Mouse (Mus musculus): ENCODE measurements around the gene Lmbrd2.

The Lmbrd2 gene

GRCm38 (mm10) chr15:9140252-9140680 lies at the start of gene Lmbrd2:
TSS of gene Lmbrd2 (plus strand) at chr15:9140550.
- peak; percentile 98 for DNase-seq (ENCODE audit: low read depth, low spot score)

GRCm38 (mm10) chr15:9090662-9091061 lies 49.7 kb upstream of the Lmbrd2 start:
- no peak for DNase-seq (ENCODE audit: low read depth, low spot score)

DNA sequence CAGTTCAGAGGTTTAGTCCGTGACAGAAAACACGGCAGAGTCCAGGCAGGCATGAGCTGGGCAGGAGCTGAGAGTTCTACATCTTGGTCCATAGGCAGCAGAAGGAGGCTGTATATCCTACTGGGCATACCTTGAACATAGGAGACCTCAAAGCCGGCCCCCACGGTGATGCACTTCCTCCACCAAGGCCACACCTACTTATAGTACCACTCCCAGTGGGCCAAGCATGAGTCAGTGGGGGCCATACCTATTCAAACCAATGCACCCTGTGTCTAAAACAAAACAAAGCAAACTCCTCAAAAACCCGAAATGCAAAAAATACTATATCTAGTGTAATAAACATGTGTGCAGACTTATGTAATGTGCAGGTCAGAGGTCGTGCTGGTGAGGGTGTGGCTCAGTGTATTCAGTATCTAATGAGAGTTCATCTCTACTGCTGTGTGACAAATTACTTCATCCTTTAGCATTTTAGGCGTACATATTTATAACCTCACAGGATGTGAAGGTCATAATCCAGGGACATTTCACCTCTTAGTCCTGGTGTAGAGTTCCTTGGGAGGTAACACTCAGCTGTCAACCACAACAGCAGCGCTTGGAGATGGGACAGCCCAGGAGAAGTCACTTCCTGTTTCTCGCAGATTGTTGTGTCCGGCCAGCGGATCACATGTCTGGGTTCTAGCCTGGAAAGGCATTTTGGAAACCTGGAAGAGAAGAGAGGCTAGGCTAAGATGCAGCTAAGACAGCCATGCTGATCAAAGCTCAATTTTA lies 46.6 kb upstream of the Lmbrd2 start:
- DNase-seq (ENCODE audit: low read depth, low spot score) = no peak

DNA sequence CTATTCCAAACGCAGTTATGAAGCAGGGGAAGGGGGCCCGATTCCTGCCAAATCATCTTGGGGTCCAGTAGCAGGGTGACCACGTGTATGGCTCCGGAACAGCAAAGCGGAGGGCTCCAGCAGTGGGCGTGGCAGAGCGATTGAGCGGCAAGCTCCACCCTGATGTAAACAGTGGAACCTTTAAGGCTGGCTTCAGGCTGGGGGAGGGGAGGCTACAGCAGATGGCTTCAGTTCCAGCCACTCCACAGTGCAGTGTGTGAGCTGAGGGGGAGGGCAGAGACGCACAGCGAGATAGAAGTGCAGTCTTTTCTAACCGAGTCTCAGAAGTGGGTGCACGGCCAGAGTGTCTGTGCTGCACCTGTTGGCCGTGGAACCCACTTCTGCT lies 46.0 kb upstream of the Lmbrd2 start:
- DNase-seq (ENCODE audit: low read depth, low spot score) = peak; percentile 39

GRCm38 (mm10) chr15:9096865-9097264 lies 43.5 kb upstream of the Lmbrd2 start:
- no peak for DNase-seq (ENCODE audit: low read depth, low spot score)

GRCm38 (mm10) chr15:9100446-9101077 lies 39.8 kb upstream of the Lmbrd2 start:
- no peak for DNase-seq (ENCODE audit: low read depth, low spot score)

DNA sequence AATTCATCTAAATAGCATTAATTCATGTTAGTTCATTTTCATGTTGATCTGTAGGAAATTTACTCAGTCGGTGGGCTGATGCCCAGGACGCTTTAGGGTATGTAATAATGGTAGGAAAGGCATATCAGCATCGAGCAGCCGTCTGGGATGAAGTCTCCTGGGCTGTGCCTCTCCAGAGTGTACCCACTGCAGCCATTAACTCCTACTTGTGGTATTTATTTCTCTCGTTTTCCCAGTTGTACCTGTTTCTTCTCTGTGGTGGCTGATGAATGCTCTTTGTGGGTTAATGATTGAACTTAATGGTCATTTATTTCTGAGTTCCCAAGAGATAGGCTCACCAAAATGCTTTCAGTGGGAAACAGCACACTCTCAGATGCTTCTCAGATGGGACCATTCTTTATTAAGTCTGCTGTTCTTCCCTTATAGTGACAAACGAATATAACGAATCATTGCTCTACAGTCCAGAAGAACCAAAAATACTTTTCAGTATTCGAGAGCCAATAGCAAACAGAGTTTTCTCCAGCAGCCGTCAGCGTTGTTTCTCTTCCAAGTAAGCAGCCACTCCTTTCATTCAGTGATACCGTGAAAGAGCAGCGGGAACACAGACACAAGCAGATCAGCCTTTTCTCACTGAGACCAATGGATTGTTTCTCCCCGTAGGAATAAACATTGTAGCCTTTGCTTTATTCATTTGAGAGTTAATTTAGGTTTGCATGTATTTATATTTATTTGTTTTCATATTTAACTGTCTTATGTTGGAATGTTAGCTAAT lies 33.9 kb upstream of the Lmbrd2 start:
- DNase-seq (ENCODE audit: low read depth, low spot score) = no peak

DNA sequence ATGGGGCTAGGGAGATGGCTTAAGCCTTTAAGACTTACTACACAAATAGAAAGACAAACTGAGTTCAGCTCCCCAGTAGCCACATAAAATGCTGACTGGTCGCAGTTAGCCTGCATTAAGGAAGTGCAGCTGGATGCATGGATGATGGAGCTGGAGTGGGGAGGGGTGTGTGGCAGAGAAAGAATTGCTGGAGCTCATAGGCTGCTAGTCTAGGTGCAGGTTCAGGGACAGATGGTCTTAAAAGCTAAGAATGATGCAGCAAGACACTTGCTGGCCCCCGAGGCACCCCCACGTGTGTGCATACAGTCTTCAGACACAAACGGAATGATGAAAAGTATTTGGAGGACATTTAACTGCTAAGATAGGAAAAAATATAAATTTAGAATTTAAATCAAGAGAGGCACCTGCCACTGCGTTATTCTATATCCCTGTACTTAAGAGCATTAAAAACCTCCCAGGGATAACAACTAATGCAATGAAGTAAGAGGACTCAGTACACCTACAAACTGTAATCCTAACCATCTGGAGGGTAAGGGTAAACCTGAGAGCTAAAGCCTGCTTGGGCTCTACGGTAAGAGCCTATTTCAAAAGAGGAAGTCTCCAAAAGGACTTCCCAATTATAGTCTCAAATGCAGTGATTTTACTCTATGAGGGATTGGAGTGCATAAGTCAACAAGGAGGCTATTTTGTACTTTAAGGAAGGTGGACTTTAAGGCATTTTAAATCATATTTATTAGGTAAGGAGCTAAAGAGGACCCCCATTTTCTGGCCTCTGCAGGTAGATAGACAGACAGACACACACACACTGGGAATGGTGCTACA lies 29.6 kb upstream of the Lmbrd2 start:
- no peak for DNase-seq (ENCODE audit: low read depth, low spot score)

GRCm38 (mm10) chr15:9111648-9112047 lies 28.7 kb upstream of the Lmbrd2 start:
- no peak for DNase-seq (ENCODE audit: low read depth, low spot score)

DNA sequence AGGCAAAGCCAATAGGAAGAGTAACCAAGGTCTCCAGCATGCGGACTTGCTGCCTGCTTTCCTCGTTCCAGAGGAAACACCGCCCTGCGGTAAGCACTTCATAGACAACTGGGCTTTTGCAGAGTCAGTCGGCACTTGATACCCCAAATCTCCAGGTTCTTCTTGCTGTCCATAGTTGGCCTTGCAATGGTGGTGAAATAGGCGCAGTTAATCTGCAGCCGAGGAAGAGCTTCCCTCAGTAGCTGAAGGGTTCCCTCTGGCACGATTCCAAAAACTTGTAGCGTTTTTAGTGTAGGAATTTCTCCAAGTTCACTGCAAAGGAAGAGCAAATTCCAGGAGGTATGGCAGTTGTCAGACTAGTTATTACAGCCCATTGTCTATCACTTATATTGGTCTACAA lies 26.8 kb upstream of the Lmbrd2 start:
- DNase-seq (ENCODE audit: low read depth, low spot score) = no peak

- no peak for DNase-seq (ENCODE audit: low read depth, low spot score)
Measured at GRCm38 (mm10) chr15:9114131-9114530, 26.2 kb upstream of the Lmbrd2 start.

- no peak for DNase-seq (ENCODE audit: low read depth, low spot score)
Measured at GRCm38 (mm10) chr15:9114599-9114998, 25.8 kb upstream of the Lmbrd2 start.

GRCm38 (mm10) chr15:9118852-9119251 lies 21.5 kb upstream of the Lmbrd2 start:
- no peak for DNase-seq (ENCODE audit: low read depth, low spot score)

DNA sequence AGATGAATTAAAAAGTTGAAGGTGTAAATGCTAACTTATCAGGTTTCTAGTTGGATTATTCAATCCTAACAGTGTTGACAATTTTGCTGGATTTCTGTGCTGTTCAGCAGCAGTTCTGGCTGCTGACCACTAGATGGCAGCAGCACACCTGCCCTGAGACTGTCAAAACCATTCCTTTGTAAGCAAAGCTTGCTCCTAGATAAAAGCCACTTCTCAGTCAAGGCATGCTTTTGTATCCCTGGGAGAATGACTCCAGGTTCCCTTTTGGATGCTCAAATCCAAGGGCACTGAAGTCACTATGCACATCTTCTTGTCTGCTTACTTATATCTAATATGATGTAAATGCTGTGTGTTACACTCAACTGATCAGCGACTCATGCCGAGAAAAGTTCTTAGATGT lies 20.3 kb upstream of the Lmbrd2 start:
- no peak for DNase-seq (ENCODE audit: low read depth, low spot score)

DNA sequence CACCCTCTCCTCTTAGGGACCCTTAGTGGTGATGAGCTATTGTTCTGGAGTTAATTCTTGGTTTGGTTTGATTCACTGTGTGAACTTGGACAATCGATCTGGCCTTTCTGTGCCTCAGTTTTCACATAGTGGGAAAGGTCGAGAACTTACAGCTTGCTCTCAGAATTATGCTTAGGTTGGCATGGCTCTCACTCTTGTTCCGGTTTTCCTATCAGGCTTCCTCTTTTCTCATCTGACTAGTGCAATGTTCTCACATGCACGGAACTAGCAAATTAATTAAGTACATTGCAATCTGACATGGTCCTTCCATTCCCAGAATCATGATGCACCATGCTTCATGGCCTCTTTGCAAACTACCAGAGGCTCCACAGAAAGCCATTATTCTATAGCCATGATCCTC lies 17.4 kb upstream of the Lmbrd2 start:
- DNase-seq (ENCODE audit: low read depth, low spot score) = no peak

- no peak for DNase-seq (ENCODE audit: low read depth, low spot score)
Measured at GRCm38 (mm10) chr15:9124856-9125255, 15.5 kb upstream of the Lmbrd2 start.

DNA sequence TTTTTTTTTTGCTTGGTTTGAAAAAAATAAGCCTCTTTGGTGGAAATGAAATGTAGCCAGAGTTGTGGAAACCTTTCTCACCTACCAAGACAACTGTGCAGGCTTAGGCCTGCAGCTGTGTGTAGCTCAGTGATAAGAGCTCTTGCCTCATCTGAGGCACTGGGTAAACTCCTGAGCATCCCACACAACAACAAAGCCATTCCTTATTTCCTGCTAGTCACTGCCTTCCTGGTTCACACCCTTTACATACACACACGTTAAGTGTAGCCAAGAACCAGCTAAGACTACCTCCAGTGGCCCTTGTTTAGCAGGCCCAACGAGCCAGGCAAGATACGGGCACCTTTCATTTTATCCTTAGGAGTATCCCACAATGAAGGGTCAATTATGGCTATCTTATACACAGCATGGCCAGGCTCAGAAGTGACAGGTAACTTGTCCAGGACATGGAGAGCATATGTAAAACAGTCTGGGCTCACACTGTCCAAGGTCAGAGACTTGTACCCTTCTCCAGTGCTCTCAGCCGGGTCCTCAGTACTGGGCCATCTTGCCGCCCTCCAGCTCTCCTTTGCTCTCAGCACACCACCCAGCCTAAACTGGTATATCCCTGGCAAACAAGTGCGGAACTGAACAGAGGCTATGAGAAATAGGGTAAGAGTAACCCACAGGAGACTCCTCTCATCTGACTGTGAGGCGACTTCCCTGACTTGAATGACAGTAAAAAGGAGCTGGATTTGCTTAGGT lies 13.1 kb upstream of the Lmbrd2 start:
- DNase-seq (ENCODE audit: low read depth, low spot score) = no peak

DNA sequence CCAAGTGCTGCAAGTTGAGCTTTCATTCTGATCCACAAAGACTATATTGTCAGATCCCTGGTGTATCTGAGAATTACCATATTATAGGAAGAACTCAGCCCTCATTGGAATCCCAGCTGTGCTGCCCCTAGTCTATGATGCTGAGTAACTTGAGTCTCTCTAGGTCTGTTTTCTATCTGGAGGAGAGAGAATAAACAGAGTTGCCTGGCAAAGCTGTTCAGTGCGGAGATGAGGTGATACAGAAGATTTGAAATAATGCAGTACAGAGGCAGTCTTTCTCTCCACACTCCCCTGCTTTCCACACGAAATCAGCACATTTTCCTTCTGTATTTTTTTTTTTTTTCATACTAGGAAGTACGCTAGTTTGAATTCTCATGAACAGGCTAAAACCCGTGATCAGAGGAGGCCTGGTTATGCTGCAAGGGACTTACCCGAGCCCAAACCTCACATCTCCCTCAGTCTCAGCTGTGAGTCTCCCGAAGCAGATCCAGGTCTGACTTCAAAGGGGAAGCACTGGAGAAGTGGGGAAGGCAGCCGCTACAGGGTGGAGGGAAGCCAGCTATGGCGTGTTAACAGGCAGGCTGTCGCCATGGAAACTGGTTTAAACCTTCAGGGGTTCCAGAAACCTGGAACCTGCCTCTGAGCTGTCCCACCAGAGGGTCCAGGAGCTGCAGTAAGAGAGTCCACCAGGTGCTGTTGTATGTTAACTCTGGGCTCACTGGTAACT lies 9.4 kb upstream of the Lmbrd2 start:
- no peak for DNase-seq (ENCODE audit: low read depth, low spot score)

DNA sequence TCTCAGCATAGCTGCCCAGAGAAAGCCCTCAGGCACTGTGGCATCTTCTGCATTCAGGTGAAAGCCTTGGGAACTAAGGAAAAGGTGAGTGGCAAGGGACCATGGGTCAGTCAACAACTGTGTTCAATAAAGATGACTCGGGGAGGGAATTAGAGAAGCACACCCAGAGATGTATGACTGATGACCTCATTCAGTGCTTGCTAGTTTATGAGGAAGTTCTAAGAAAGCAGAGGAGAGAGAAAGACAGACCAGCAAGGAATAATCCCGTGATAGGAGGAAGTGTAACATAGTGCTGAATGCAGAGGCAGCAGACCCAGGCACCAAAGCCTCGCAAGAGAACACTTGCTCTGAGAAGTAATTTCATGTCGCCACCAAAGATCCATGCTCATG lies 8.9 kb upstream of the Lmbrd2 start:
- DNase-seq (ENCODE audit: low read depth, low spot score) = no peak

- no peak for DNase-seq (ENCODE audit: low read depth, low spot score)
Measured at GRCm38 (mm10) chr15:9132693-9133443, 7.5 kb upstream of the Lmbrd2 start.

Data from telencephalon, adult 2 months (tissue).